Mouse (Mus musculus) T-helper 1 cell (primary cell): ENCODE results near the gene Atp13a2.

ENCODE experiments used
- in situ Hi-C: fragments of 300-600 bp; cut with MboI, MseI; formaldehyde crosslinking; loops from one replicate; pipeline ENCODE4 v1.15.1; 2025; ENCODE audit warnings: high pct_unique_total_duplicates

Atp13a2 gene

GRCm38 (mm10) chr4:140986711-140987395 is at the start of gene Atp13a2:
Gene Atp13a2, plus strand, starts transcription at chr4:140986873.
- in situ Hi-C loops, result loop anchor here (5.0 kb wide), 1 partner anchor 75 kb away; the partner anchor contains the start of gene Crocc

GRCm38 (mm10) chr4:140944356-140944755 is 42.3 kb upstream of the Atp13a2 start:
- in situ Hi-C loops, result loop anchor here (10.0 kb wide), 1 partner anchor 600 kb away; no protein-coding TSS in a partner anchor

- in situ Hi-C loops, result loop anchor here (10.0 kb wide), 1 partner anchor 600 kb away; no protein-coding TSS in a partner anchor
Observed at GRCm38 (mm10) chr4:140944961-140945442, 41.7 kb upstream of the Atp13a2 start.

DNA sequence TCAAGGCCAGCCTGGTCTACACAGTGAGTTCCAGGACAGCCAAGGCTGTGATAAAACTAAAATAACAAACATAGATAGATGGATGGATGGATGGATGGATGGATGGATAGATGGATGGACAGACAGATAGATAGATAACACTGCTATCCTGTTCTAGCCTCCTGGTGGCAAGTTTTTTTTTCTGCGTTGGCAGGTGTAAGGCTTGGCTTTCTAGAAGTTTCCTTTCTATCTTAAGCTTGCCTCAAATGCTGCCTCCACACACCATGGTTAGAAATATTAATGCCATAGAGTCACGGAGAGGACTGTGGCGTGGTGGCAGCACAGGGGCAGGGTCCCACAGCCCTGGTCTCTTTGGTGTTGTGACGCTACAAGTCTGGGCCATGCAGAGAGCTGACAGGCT is 41.1 kb upstream of the Atp13a2 start:
- in situ Hi-C loops, result loop anchor here (10.0 kb wide), 1 partner anchor 599 kb away; no protein-coding TSS in a partner anchor

DNA sequence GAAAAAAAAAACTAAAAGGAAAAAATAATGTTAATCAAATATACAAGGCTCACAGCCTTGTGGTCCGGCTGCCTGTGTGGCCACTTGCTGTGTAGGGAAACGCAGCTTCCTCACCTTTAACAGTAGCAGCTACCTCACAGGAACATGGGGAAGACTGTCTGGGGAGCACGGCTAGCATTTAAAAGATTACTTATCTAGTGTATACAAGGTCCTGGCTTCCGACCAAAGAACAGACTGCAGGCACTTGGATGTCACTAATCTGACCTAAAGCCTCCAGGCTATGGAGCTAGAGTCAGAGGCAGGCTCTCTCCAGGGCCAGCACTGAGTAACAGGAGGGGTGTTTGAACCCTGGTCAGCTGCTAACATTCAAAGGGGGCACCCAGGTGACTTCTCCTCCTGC is 40.6 kb upstream of the Atp13a2 start:
- in situ Hi-C loops, result loop anchor here (10.0 kb wide), 1 partner anchor 599 kb away; no protein-coding TSS in a partner anchor

- in situ Hi-C loops, result loop anchor here (10.0 kb wide), 1 partner anchor 598 kb away; no protein-coding TSS in a partner anchor
Observed at GRCm38 (mm10) chr4:140946580-140947205, 40.0 kb upstream of the Atp13a2 start.

- in situ Hi-C loops, result loop anchor here (10.0 kb wide), 1 partner anchor 597 kb away; no protein-coding TSS in a partner anchor
Observed at GRCm38 (mm10) chr4:140947487-140948440, 38.9 kb upstream of the Atp13a2 start.

- in situ Hi-C loops, result loop anchor here (10.0 kb wide), 1 partner anchor 596 kb away; no protein-coding TSS in a partner anchor
Observed at GRCm38 (mm10) chr4:140948481-140948880, 38.2 kb upstream of the Atp13a2 start.

GRCm38 (mm10) chr4:140949052-140949451 is 37.6 kb upstream of the Atp13a2 start:
- in situ Hi-C loops, result loop anchor here (10.0 kb wide), 1 partner anchor 596 kb away; no protein-coding TSS in a partner anchor

GRCm38 (mm10) chr4:140949616-140950015 is 37.1 kb upstream of the Atp13a2 start:
- in situ Hi-C loops, result loop anchor here (10.0 kb wide), 2 partner anchors 115 to 595 kb away; partner anchors contain the start of gene Crocc

- in situ Hi-C loops, result loop anchor here (10.0 kb wide), 1 partner anchor 114 kb away; the partner anchor contains the start of gene Crocc
Observed at GRCm38 (mm10) chr4:140950574-140950973, 36.1 kb upstream of the Atp13a2 start.

- in situ Hi-C loops, result loop anchor here (10.0 kb wide), 1 partner anchor 113 kb away; the partner anchor contains the start of gene Crocc
Observed at GRCm38 (mm10) chr4:140951861-140952641, 34.6 kb upstream of the Atp13a2 start.

DNA sequence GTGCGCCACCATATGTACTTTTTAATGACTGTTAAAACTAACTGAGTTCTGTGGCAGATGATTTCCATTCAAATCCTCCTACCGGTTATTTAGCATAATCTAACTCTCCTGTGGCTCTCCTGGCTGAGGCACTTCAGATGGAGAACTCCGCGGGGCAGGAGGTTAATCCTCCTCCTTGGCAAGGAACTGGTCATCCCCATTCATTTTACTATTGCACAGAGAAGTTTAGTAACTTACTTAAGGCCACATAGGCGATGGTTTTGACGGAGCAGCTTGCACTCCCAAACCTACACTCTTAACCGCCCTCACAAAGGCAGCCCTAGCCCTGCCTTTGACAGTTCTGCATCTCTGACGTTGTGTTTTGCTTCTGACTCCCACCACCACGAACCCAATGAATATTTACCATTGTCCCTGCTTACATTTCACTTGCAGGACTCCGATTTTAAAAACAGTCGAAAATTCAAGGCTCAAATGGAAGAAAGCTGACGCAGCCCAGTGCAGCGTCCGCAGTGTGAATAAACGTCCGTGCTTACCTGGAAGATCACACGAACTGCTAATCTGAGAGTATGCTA is 29.5 kb upstream of the Atp13a2 start:
- in situ Hi-C loops, result loop anchor here (5.0 to 10.0 kb wide), 2 partner anchors 50 to 108 kb away; partner anchors contain the start of genes Crocc and Padi2

- in situ Hi-C loops, result loop anchor here (5.0 to 10.0 kb wide), 2 partner anchors 50 to 107 kb away; partner anchors contain the start of genes Crocc and Padi2
Observed at GRCm38 (mm10) chr4:140957725-140958124, 28.9 kb upstream of the Atp13a2 start.

DNA sequence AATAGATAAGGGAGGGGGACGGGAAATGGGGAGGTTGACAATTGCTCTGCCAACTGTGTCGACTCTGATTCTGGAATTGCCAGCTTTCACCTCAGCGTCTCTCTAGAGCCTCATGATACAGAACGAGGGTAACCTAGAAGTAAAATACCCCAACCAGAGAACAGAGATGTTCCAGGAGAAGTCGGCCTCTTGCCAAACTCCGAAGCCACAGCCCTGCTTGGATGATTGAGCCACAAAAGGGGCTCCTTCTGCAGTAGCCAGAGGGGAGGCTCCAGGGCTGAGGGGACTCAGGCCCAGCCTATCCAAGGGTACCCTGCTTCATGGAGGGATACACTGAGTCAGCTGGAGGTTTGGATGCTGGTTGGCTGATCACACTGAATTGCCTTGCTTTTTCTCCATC is 28.4 kb upstream of the Atp13a2 start:
- in situ Hi-C loops, result loop anchor here (5.0 to 10.0 kb wide), 2 partner anchors 51 to 106 kb away; partner anchors contain the start of genes Crocc and Padi2

- in situ Hi-C loops, result loop anchor here (5.0 to 10.0 kb wide), 2 partner anchors 52 to 106 kb away; partner anchors contain the start of genes Crocc and Padi2
Observed at GRCm38 (mm10) chr4:140959128-140959679, 27.5 kb upstream of the Atp13a2 start.

- in situ Hi-C loops, result loop anchor here (5.0 to 10.0 kb wide), 2 partner anchors 53 to 105 kb away; partner anchors contain the start of genes Crocc and Padi2
Observed at GRCm38 (mm10) chr4:140959715-140960479, 26.8 kb upstream of the Atp13a2 start.
